Mouse (Mus musculus) small intestine, adult 2 months (tissue): Measurements from ENCODE around the gene Bcas3. TPM values are rescaled to one million over a fixed set of nuclear protein-coding genes. Genes with fewer than 3 reads are reported as not detected.

Experiments
- H3K27ac ChIP-seq: fragments of 200-500 bp; 2 replicates; pipeline ENCODE4 v1.5.1; 2012; ENCODE audit warnings: low read depth, low read length, control low read depth, inconsistent platforms; ENCODE audit not compliant: insufficient read depth
- H3K27me3 ChIP-seq: fragments of 200-500 bp; 2 replicates; pipeline ENCODE4 v1.6.1; 2012; ENCODE audit warnings: mild to moderate bottlenecking, moderate library complexity, low read length, inconsistent platforms; ENCODE audit not compliant: control insufficient read depth, insufficient read depth
- H3K36me3 ChIP-seq: fragments of 200-500 bp; 2 replicates; pipeline ENCODE4 v1.6.1; 2012; ENCODE audit warnings: mild to moderate bottlenecking, low read length, control low read depth, inconsistent platforms; ENCODE audit not compliant: control insufficient read depth, insufficient read depth
- H3K4me1 ChIP-seq: fragments of 200-500 bp; 2 replicates; pipeline ENCODE4 v1.6.1; 2012; ENCODE audit warnings: low read length, inconsistent platforms, mixed read lengths; ENCODE audit not compliant: control insufficient read depth, insufficient read depth, insufficient read length
- H3K4me3 ChIP-seq: fragments of 200-500 bp; 2 replicates; pipeline ENCODE4 v1.5.1; 2012; ENCODE audit warnings: low read depth, mild to moderate bottlenecking, control low read depth, inconsistent platforms, low read length, moderate library complexity
- CTCF ChIP-seq: fragments of 200-500 bp; IDR thresholded peaks from 2 replicates; pipeline ENCODE4 v1.5.1; 2012; ENCODE audit warnings: low read depth, mild to moderate bottlenecking, control low read depth, inconsistent platforms, low read length, moderate library complexity, mixed read lengths; ENCODE audit not compliant: insufficient replicate concordance, insufficient read length; ENCODE audit errors: extremely low read depth
- POLR2A ChIP-seq: fragments of 200-500 bp; IDR thresholded peaks from 2 replicates; pipeline ENCODE4 v1.6.1; 2012; ENCODE audit warnings: low read depth, mild to moderate bottlenecking, control low read depth, inconsistent platforms, low read length, moderate library complexity
- WGBS: fragments of 180-500 bp; shearing (Covaris S2); methylation state at CpG from one replicate; pipeline ENCODE4 v1.1.7; 2018; 5-methylcytosine and 5-hydroxymethylcytosine counted together
- polyA plus RNA-seq: library from polyadenylated mRNA; depleted of rRNA; stranded (reverse); fragments of >200 nt; gene quantifications from 2 replicates; pipeline ENCODE4 v1.2.3, GENCODE M21; 2012

Bcas3 gene
- polyA plus RNA-seq, 1 experiment, result 32.1 TPM

GRCm38 (mm10) chr11:85841980-85842379 lies 489.0 kb downstream of the Bcas3 start:
- no peak overlapping the region; the same call in 1 of the 2 replicates for H3K27ac ChIP-seq
- H3K36me3 ChIP-seq, result no peaks in the 10 kb centered on the region
- peaks cover 20% of the 10 kb centered on the region for H3K4me1 ChIP-seq
- peak overlapping the region; percentile 36 for H3K4me3 ChIP-seq
- TF ChIP-seq POLR2A (no peak), CTCF (peak; percentile 66)
- under 1% methylated on average over 32 of the region's 32 CpGs for WGBS
- H3K27me3 ChIP-seq, result peaks cover 70% of the 10 kb centered on the region

- no peak for TF ChIP-seq POLR2A
- no peak for TF ChIP-seq CTCF
- peak overlapping the region; percentile 72 for H3K4me3 ChIP-seq
- 10% methylated on average over 24 of the region's 24 CpGs for WGBS
- peaks cover 19% of the 10 kb centered on the region for H3K4me1 ChIP-seq
- H3K27ac ChIP-seq, result peak overlapping the region; percentile 2; the same call in 1 of the 2 replicates
- H3K36me3 ChIP-seq, result no peaks in the 10 kb centered on the region
- peaks cover 62% of the 10 kb centered on the region for H3K27me3 ChIP-seq
Measured at GRCm38 (mm10) chr11:85842596-85843346, 489.8 kb downstream of the Bcas3 start.

DNA sequence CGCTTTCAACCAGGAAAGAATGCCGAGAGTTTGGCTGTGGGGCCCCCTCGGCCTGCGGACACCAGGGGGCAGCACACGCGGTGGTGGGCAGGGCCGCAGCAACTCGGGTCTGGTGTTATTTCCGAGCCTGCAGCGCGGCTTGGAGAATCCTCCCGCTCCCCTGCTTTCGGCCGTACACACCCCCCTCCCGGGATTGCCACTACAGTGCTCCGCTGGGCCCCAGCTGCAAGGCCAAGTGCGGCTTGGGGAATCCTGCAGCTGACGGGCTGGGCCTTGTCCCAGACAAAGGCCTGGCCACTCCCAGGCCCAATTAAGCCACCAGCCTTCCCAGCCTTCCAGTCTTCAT lies 490.4 kb downstream of the Bcas3 start:
- H3K4me3 ChIP-seq, result peak overlapping the region; percentile 72
- peak overlapping the region; percentile 46; the same call in 1 of the 2 replicates for H3K27ac ChIP-seq
- H3K4me1 ChIP-seq, result peaks cover 16% of the 10 kb centered on the region
- TF ChIP-seq POLR2A, result no peak
- peak; percentile 73; the same call in 1 of the 2 replicates for TF ChIP-seq CTCF
- H3K27me3 ChIP-seq, result peaks cover 56% of the 10 kb centered on the region
- WGBS, result 1% methylated on average over 18 of the region's 18 CpGs
- H3K36me3 ChIP-seq, result no peaks in the 10 kb centered on the region

- H3K4me3 ChIP-seq, result peak overlapping the region; percentile 72
- H3K27ac ChIP-seq, result peak overlapping the region; percentile 46; the same call in 1 of the 2 replicates
- WGBS, result under 1% methylated on average over 54 of the region's 54 CpGs
- H3K4me1 ChIP-seq, result peaks cover 16% of the 10 kb centered on the region
- H3K27me3 ChIP-seq, result peaks cover 49% of the 10 kb centered on the region
- TF ChIP-seq CTCF (peak; percentile 72), POLR2A (no peak; the same call in 1 of the 2 replicates)
- no peaks in the 10 kb centered on the region for H3K36me3 ChIP-seq
Measured at GRCm38 (mm10) chr11:85844144-85844965, 491.4 kb downstream of the Bcas3 start.

DNA sequence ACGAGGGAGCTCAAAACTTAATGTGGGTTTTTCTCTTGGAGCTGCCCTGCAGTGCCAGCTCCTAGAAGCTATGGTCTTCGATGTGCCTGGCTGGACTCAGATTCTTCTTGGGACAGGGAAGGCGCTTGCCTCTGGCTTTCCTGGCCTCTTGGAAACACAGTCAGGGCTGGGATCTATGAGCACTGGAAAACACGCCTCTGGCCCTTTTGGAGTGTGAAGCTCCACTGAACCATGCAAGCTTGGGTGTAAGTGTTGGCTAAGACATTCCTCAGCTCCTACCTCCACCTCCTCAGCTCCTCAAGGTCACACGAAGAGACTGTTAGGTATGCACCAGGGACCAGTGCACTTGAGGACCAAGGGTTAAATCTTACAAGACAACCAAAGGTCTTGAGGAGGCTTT lies 492.0 kb downstream of the Bcas3 start:
- H3K36me3 ChIP-seq, result no peaks in the 10 kb centered on the region
- peaks cover 43% of the 10 kb centered on the region for H3K27me3 ChIP-seq
- peaks cover 16% of the 10 kb centered on the region for H3K4me1 ChIP-seq
- TF ChIP-seq CTCF (no peak), POLR2A (no peak)
- 47% methylated on average over 5 of the region's 5 CpGs for WGBS
- peak overlapping the region; percentile 72; the same call in 1 of the 2 replicates for H3K4me3 ChIP-seq
- H3K27ac ChIP-seq, result 0 out of 2 replicates have a peak overlapping the region, but pooled peaks have one; percentile 2

DNA sequence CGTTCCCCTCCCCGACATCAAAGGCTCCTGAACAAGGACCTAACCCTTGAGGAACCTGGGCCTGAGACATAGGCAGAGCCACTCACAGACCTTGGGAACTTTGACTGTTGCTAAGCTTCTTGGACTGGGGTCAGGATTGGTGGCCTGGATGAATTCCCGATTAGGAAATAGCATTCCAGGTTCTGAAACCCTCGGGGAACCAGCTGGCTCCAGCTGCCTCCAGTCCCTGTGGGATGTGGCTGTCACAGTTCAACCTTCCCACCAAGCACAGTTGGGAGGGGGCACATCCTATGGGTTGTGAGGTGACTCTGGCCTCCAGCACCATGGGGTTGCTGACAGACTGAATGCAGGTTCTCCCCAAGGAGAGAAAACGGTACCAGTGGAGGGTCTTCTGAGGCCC lies 493.0 kb downstream of the Bcas3 start:
- no peaks in the 10 kb centered on the region for H3K36me3 ChIP-seq
- TF ChIP-seq POLR2A, result no peak
- no peak for TF ChIP-seq CTCF
- 52% methylated on average over 5 of the region's 5 CpGs for WGBS
- peaks cover 34% of the 10 kb centered on the region for H3K27me3 ChIP-seq
- peaks cover 16% of the 10 kb centered on the region for H3K4me1 ChIP-seq
- peak overlapping the region; percentile 53 for H3K27ac ChIP-seq
- H3K4me3 ChIP-seq, result no peak overlapping the region

DNA sequence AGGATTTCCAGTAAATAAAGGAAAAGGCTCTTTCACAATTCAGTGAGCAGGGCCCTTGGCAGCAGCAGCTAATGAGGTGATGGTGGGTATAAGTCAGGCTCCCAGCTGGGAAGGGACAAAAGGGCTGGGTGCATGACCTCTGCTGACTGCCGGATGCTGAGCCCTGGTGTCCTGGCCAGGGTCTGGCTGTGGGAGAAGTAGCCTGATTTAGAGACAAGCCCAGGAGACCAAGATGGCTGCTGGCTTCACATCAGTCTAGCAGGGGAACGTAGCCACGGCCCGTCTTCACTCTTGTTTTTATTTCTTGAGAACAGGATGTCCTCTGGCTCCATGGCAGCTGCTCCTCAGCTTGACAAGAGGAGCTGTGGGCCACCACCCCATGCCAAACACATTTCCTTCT lies 493.5 kb downstream of the Bcas3 start:
- TF ChIP-seq POLR2A (no peak), CTCF (no peak)
- H3K27me3 ChIP-seq, result peaks cover 31% of the 10 kb centered on the region
- H3K4me3 ChIP-seq, result no peak overlapping the region
- H3K36me3 ChIP-seq, result no peaks in the 10 kb centered on the region
- peaks cover 16% of the 10 kb centered on the region for H3K4me1 ChIP-seq
- WGBS, result 62% methylated on average over 4 of the region's 4 CpGs
- H3K27ac ChIP-seq, result peak overlapping the region; percentile 53
